Mouse (Mus musculus) spleen, adult 12 weeks (tissue): ENCODE results near the gene Gm4201.
"Not testable (repeated sequence)": the region's sequence is repeated elsewhere in the genome, so short reads cannot be mapped to it uniquely, and the experiment has no call there.

ENCODE experiments used
- DNase-seq: peaks from one replicate; pipeline ENCODE4 v3.0.0; 2022; ENCODE audit warnings: low spot score

Gene Gm4201

DNA sequence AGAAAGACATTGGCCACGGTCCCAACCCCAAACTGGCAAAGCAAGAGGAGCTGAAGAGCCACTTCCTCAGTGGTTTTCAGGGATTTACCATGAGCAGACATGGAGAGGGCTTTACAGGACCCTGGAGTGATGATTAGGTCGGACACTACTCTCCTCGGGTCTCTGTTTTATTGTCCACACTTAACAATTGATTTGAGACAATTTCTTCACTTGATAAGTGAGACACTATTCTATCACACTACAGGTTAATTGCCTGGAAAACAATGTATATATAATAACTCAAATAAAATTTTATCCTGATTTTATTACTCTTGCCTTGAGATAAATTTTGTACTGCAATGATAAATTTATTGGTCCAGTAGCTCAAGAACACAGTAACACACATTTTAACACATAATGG lies at the start of gene Gm4201:
Gene Gm4201 (minus strand): TSS at position 101 of the 400 bp plus-strand sequence.
- not testable (repeated sequence) for DNase-seq

DNA sequence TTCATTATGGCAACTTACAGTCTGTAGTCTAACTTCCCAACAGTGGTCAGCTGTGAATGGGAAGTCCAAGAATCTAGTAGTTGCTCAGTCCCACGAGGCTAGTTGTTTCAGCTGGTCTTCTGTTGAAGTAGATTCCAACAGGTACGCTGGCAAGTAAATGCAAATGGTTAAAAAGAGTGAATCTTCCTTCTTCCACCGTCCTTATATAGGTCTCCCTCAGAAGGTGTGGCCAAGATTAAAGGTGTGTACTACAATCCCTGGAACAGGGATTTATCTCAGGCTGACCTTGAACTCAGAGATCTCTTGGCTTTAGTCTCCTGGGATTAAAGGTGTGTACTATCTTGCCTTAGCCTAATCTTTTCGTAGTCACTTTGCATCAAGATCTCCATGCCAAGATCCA lies 22.9 kb upstream of the Gm4201 start, which contains the start of gene Gm4565:
Gene Gm4565 (minus strand): TSS at position 101 of the 400 bp plus-strand sequence.
- not testable (repeated sequence) for DNase-seq

DNA sequence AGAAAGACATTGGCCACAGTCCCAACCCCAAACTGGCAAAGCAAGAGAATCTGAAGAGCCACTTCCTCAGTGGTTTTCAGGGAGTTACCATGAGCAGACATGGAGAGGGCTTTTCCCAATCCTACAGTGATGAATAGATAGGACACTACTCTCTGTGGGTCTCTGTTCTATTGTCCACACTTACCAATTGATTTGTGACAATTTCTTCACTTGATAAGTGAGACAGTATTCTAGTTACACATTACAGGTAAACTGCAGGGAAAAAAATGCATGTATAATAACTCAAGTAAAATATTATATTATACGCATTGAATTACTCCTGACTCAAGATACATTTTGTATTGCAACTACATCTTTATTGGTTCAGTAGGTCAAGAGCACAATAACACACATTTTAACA lies 30.4 kb downstream of the Gm4201 start, which contains the start of gene Gm8677:
Gene Gm8677 (minus strand): TSS at position 101 of the 400 bp plus-strand sequence.
- DNase-seq = not testable (repeated sequence)

DNA sequence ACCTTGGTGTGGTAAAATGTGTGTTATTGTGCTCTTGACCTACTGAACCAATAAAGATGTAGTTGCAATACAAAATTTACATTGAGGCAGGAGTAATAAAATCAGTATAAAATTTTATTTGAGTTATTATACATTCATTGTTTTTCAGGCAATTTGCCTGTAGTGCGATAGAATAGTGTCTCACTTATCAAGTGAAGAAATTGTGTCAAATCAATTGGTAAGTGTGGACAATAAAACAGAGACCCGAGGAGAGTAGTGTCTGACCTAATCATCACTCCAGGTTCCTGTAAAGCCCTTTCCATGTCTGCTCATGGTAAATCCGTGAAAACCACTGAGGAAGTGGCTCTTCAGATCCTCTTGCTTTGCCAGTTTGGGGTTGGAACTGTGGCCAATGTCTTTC lies 42.5 kb downstream of the Gm4201 start, which contains the start of gene Vmn1r152:
Gene Vmn1r152 (plus strand): TSS at position 301 of the 400 bp plus-strand sequence.
- DNase-seq = not testable (repeated sequence)
